Mouse (Mus musculus): ENCODE measurements around the gene Phospho1. TPM values are rescaled to one million over a fixed set of nuclear protein-coding genes. Genes with fewer than 3 reads are reported as not detected.

Gene Phospho1
- polyA plus RNA-seq, 2 experiments: 2.5 to 35.5 TPM

- no peak overlapping the region for H3K4me2 ChIP-seq (replicated peaks; ENCODE audit: low read depth, low read length, severe bottlenecking)
- TF ChIP-seq POLR2A (IDR thresholded peaks at IDR 0.05; ENCODE audit: borderline replicate concordance, extremely low read depth, insufficient read depth, insufficient read length): no peak
- H3K9ac ChIP-seq (ENCODE audit: low read depth, low read length, severe bottlenecking): no peak overlapping the region
- ATAC-seq (ENCODE audit: low FRiP score, low read depth) (no peak), DNase-seq (ENCODE audit: low spot score) (no peak)
- no peak overlapping the region for H3K27ac ChIP-seq (replicated peaks; ENCODE audit: low read depth, low read length)
- H3K4me3 ChIP-seq (replicated peaks; ENCODE audit: low read length): no peak overlapping the region
- no peaks in the 10 kb centered on the region for H3K9me3 ChIP-seq (ENCODE audit: control insufficient read depth, low read length)
- H3K4me1 ChIP-seq (ENCODE audit: control insufficient read depth, insufficient read depth, low read length): peaks cover 28% of the 10 kb centered on the region
- 21% methylated on average over 15 of the region's 15 CpGs for WGBS
- peaks cover 66% of the 10 kb centered on the region for H3K27me3 ChIP-seq (ENCODE audit: control insufficient read depth, insufficient read depth, low read length)
- no peaks in the 10 kb centered on the region for H3K36me3 ChIP-seq (ENCODE audit: control insufficient read depth, insufficient read depth, low read length)
These were observed 10.7 kb downstream of the Phospho1 start for GRCm38 (mm10) chr11:95834742-95835710.

DNA sequence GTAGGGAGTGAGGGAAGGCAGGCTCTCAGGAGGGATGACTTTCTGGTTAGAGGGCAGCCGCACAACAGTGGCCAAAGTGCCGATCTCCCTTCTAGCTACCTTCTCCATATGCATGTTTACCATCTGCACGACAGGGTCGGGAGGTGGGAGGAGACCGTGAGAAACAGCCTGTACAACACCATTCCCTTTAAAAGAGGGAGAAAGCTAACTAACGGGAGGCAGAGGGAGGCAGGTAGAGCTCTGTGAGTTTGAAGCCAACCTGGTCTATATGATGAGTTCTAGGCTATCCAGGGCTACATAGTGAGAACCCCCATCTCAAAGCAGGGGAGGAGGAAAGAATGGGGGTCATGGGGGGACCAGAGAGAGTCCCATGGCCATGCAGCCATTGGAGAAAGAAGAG is 11.5 kb downstream of the Phospho1 start:
- H3K27ac ChIP-seq (replicated peaks; ENCODE audit: low read depth, low read length): no peak overlapping the region
- DNase-seq (ENCODE audit: low spot score) (no peak), ATAC-seq (ENCODE audit: low FRiP score, low read depth) (no peak)
- no peaks in the 10 kb centered on the region for H3K36me3 ChIP-seq (ENCODE audit: control insufficient read depth, insufficient read depth, low read length)
- H3K9ac ChIP-seq (ENCODE audit: low read depth, low read length, severe bottlenecking): no peak overlapping the region
- H3K27me3 ChIP-seq (ENCODE audit: control insufficient read depth, insufficient read depth, low read length): peaks cover 57% of the 10 kb centered on the region
- no peak overlapping the region for H3K4me3 ChIP-seq (replicated peaks; ENCODE audit: low read length)
- peaks cover 24% of the 10 kb centered on the region for H3K4me1 ChIP-seq (ENCODE audit: control insufficient read depth, insufficient read depth, low read length)
- no peak overlapping the region for H3K4me2 ChIP-seq (replicated peaks; ENCODE audit: low read depth, low read length, severe bottlenecking)
- no peaks in the 10 kb centered on the region for H3K9me3 ChIP-seq (ENCODE audit: control insufficient read depth, low read length)
- WGBS: 41% methylated on average over 6 of the region's 6 CpGs
- TF ChIP-seq POLR2A (IDR thresholded peaks at IDR 0.05; ENCODE audit: borderline replicate concordance, extremely low read depth, insufficient read depth, insufficient read length): no peak

DNA sequence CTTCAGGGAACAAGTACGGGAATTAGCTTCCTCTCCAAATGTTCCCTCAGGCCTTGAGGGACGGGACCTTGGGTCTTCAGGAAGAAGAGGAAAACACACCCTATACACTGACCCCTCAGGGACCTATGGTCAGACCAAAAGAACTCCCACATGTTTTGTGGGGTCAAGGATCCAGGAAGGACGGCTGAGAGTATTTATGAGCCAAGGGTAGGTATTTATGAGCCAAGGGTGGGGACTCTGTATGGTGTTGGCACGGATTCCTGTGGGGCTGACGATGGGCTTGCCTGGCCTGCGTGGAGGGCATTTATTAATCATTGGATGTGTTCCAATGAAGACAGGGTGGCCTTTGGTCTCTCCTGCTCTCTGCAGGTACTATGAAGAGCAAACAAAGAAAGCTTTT is 12.1 kb downstream of the Phospho1 start:
- Histone ChIP-seq H3K9me3 (ENCODE audit: control insufficient read depth, low read length) (no peaks in the 10 kb centered on the region), H3K9ac (ENCODE audit: low read depth, low read length, severe bottlenecking) (no peak overlapping the region), H3K27ac (replicated peaks; ENCODE audit: low read depth, low read length) (no peak overlapping the region), H3K27me3 (ENCODE audit: control insufficient read depth, insufficient read depth, low read length) (peaks cover 51% of the 10 kb centered on the region), H3K36me3 (ENCODE audit: control insufficient read depth, insufficient read depth, low read length) (no peaks in the 10 kb centered on the region), H3K4me2 (replicated peaks; ENCODE audit: low read depth, low read length, severe bottlenecking) (no peak overlapping the region), H3K4me3 (replicated peaks; ENCODE audit: low read length) (no peak overlapping the region), H3K4me1 (ENCODE audit: control insufficient read depth, insufficient read depth, low read length) (peaks cover 20% of the 10 kb centered on the region)
- ATAC-seq (ENCODE audit: low FRiP score, low read depth): no peak
- 30% methylated on average over 6 of the region's 6 CpGs for WGBS
- TF ChIP-seq POLR2A (IDR thresholded peaks at IDR 0.05; ENCODE audit: borderline replicate concordance, extremely low read depth, insufficient read depth, insufficient read length): no peak
- DNase-seq (ENCODE audit: low spot score): no peak

DNA sequence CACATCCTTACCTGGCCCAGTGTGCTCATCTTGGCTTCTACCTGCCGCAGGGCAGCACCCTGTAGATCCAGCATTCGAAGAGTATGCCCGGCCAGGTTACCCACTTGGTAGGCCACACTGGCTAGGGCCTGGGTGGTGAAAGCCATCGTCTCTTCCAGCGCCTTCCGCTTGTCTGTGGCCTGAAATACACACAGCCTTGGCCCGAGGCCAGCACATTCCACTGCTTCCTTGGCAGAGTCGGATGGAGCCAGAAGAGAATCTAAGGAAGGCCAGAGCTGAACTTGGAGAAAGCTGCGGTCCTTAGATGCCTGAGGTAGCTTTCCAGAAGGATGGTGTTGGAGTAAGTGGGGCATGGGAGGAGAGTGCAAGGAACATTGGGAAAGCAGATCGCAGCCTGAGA is 12.8 kb downstream of the Phospho1 start, which contains the start of gene Gngt2:
Gene Gngt2 (plus strand): TSS at position 158 of the 400 bp plus-strand sequence.
- peak; percentile 82 for DNase-seq (ENCODE audit: low spot score)
- Histone ChIP-seq H3K36me3 (ENCODE audit: control insufficient read depth, insufficient read depth, low read length) (no peaks in the 10 kb centered on the region), H3K9me3 (ENCODE audit: control insufficient read depth, low read length) (no peaks in the 10 kb centered on the region), H3K4me1 (ENCODE audit: control insufficient read depth, insufficient read depth, low read length) (peaks cover 23% of the 10 kb centered on the region), H3K4me3 (replicated peaks; ENCODE audit: low read length) (no peak within 1 kb of the TSS), H3K4me2 (replicated peaks; ENCODE audit: low read depth, low read length, severe bottlenecking) (no peak within 1 kb of the TSS), H3K27me3 (ENCODE audit: control insufficient read depth, insufficient read depth, low read length) (peaks cover 45% of the 10 kb centered on the region), H3K9ac (ENCODE audit: low read depth, low read length, severe bottlenecking) (no peak within 1 kb of the TSS), H3K27ac (replicated peaks; ENCODE audit: low read depth, low read length) (no peak within 1 kb of the TSS)
- 48% methylated on average over 10 of the region's 10 CpGs for whole genome bisulfite sequencing
- no peak for TF ChIP-seq POLR2A (IDR thresholded peaks at IDR 0.05; ENCODE audit: borderline replicate concordance, extremely low read depth, insufficient read depth, insufficient read length)
- no peak for ATAC-seq (ENCODE audit: low FRiP score, low read depth)

GRCm38 (mm10) chr11:95838598-95838997 is 14.3 kb downstream of the Phospho1 start:
- no peaks in the 10 kb centered on the region for H3K9me3 ChIP-seq (ENCODE audit: control insufficient read depth, low read length)
- WGBS: 75% methylated on average over 4 of the region's 4 CpGs
- TF ChIP-seq POLR2A (IDR thresholded peaks at IDR 0.05; ENCODE audit: borderline replicate concordance, extremely low read depth, insufficient read depth, insufficient read length): no peak
- ATAC-seq (ENCODE audit: low FRiP score, low read depth): no peak
- no peaks in the 10 kb centered on the region for H3K36me3 ChIP-seq (ENCODE audit: control insufficient read depth, insufficient read depth, low read length)
- H3K9ac ChIP-seq (ENCODE audit: low read depth, low read length, severe bottlenecking): no peak overlapping the region
- no peak overlapping the region for H3K4me2 ChIP-seq (replicated peaks; ENCODE audit: low read depth, low read length, severe bottlenecking)
- H3K27ac ChIP-seq (replicated peaks; ENCODE audit: low read depth, low read length): no peak overlapping the region
- H3K4me3 ChIP-seq (replicated peaks; ENCODE audit: low read length): no peak overlapping the region
- H3K27me3 ChIP-seq (ENCODE audit: control insufficient read depth, insufficient read depth, low read length): peaks cover 30% of the 10 kb centered on the region
- DNase-seq (ENCODE audit: low spot score): no peak
- H3K4me1 ChIP-seq (ENCODE audit: control insufficient read depth, insufficient read depth, low read length): peaks cover 26% of the 10 kb centered on the region
